Mouse (Mus musculus) ovary, adult 18-20 months (tissue): Measurements from ENCODE around the gene Eif4ebp2.

ENCODE experiments used
- DNase-seq: peaks from one replicate; pipeline ENCODE4 v3.0.0; 2022; ENCODE audit warnings: low spot score, mixed read lengths

Eif4ebp2 gene

GRCm38 (mm10) chr10:61418131-61418900 lies 34.1 kb downstream of the Eif4ebp2 start:
- no peak for DNase-seq

GRCm38 (mm10) chr10:61417672-61418071 lies 34.8 kb downstream of the Eif4ebp2 start, which contains the start of gene Nodal:
Gene Nodal (plus strand): TSS chr10:61417972.
- DNase-seq = no peak

GRCm38 (mm10) chr10:61417046-61417445 lies 35.4 kb downstream of the Eif4ebp2 start:
- no peak for DNase-seq

- no peak for DNase-seq
Observed at GRCm38 (mm10) chr10:61416561-61416960, 35.9 kb downstream of the Eif4ebp2 start.

GRCm38 (mm10) chr10:61415890-61416289 lies 36.6 kb downstream of the Eif4ebp2 start:
- no peak for DNase-seq

GRCm38 (mm10) chr10:61415240-61415639 lies 37.2 kb downstream of the Eif4ebp2 start:
- DNase-seq = no peak

- no peak for DNase-seq
Observed at GRCm38 (mm10) chr10:61412910-61413625, 39.4 kb downstream of the Eif4ebp2 start.

- DNase-seq = no peak
Observed at GRCm38 (mm10) chr10:61410193-61410592, 42.3 kb downstream of the Eif4ebp2 start.

- no peak for DNase-seq
Observed at GRCm38 (mm10) chr10:61409776-61410175, 42.7 kb downstream of the Eif4ebp2 start.

GRCm38 (mm10) chr10:61405958-61406357 lies 46.5 kb downstream of the Eif4ebp2 start:
- DNase-seq = no peak

GRCm38 (mm10) chr10:61402911-61403310 lies 49.5 kb downstream of the Eif4ebp2 start:
- DNase-seq = no peak

- DNase-seq = no peak
Observed at GRCm38 (mm10) chr10:61402480-61402879, 50.0 kb downstream of the Eif4ebp2 start.

- no peak for DNase-seq
Observed at GRCm38 (mm10) chr10:61400407-61400806, 52.1 kb downstream of the Eif4ebp2 start.

GRCm38 (mm10) chr10:61399156-61399734 lies 53.2 kb downstream of the Eif4ebp2 start:
- DNase-seq = no peak

- no peak for DNase-seq
Observed at GRCm38 (mm10) chr10:61398125-61398524, 54.3 kb downstream of the Eif4ebp2 start.

- DNase-seq = no peak
Observed at GRCm38 (mm10) chr10:61394476-61395136, 57.9 kb downstream of the Eif4ebp2 start.

- no peak for DNase-seq
Observed at GRCm38 (mm10) chr10:61392584-61392983, 59.9 kb downstream of the Eif4ebp2 start.

GRCm38 (mm10) chr10:61390148-61390547 lies 62.3 kb downstream of the Eif4ebp2 start:
- no peak for DNase-seq

GRCm38 (mm10) chr10:61389020-61389419 lies 63.4 kb downstream of the Eif4ebp2 start:
- DNase-seq = no peak

- no peak for DNase-seq
Observed at GRCm38 (mm10) chr10:61386284-61386683, 66.2 kb downstream of the Eif4ebp2 start.

GRCm38 (mm10) chr10:61385174-61385573 lies 67.3 kb downstream of the Eif4ebp2 start:
- no peak for DNase-seq

GRCm38 (mm10) chr10:61383715-61384047 lies 68.8 kb downstream of the Eif4ebp2 start:
- DNase-seq = no peak
